Mouse (Mus musculus): ENCODE measurements at regions not wholly inside any gene's neighbourhood (a gene's known extent, or its start where the extent isn't known, plus 50 kb on each side); places are given as distances from the start of the nearest gene placed in this dataset.

GRCm38 (mm10) chr16:53071887-53072682 is 618.2 kb upstream of the Alcam start:
- TF ChIP-seq CTCF (IDR thresholded peaks at IDR 0.05): no peak
- no peak for TF ChIP-seq EP300 (IDR thresholded peaks at IDR 0.05)

Measured in lung, postnatal 0 days (tissue).